Mouse (Mus musculus): ENCODE measurements at regions not wholly inside any gene's neighbourhood (a gene's known extent, or its start where the extent isn't known, plus 50 kb on each side); places are given as distances from the start of the nearest gene placed in this dataset.

GRCm38 (mm10) chr3:155994044-155994443 is 567.5 kb upstream of the Negr1 start:
- no peak for DNase-seq

GRCm38 (mm10) chr3:156017676-156018230 is 543.8 kb upstream of the Negr1 start:
- no peak for DNase-seq

- no peak for DNase-seq
Observed at GRCm38 (mm10) chr3:156028602-156029188, 532.9 kb upstream of the Negr1 start.

- no peak for DNase-seq
Observed at GRCm38 (mm10) chr3:156070257-156070656, 491.3 kb upstream of the Negr1 start.

GRCm38 (mm10) chr3:156082268-156082667 is 479.3 kb upstream of the Negr1 start:
- peak; percentile 6 to 22 for DNase-seq

- no peak for DNase-seq
Observed at GRCm38 (mm10) chr3:156093689-156094088, 467.9 kb upstream of the Negr1 start.

GRCm38 (mm10) chr3:156094990-156095389 is 466.6 kb upstream of the Negr1 start:
- no peak for DNase-seq

- no peak for DNase-seq
Observed at GRCm38 (mm10) chr3:156105788-156106187, 455.8 kb upstream of the Negr1 start.

- no peak for DNase-seq
Observed at GRCm38 (mm10) chr3:156120341-156120740, 441.3 kb upstream of the Negr1 start.

- no peak for DNase-seq
Observed at GRCm38 (mm10) chr3:156131598-156131997, 430.0 kb upstream of the Negr1 start.

GRCm38 (mm10) chr3:156141355-156141754 is 420.2 kb upstream of the Negr1 start:
- no peak for DNase-seq

GRCm38 (mm10) chr3:156149322-156149721 is 412.3 kb upstream of the Negr1 start:
- DNase-seq: no peak

GRCm38 (mm10) chr3:156170076-156170475 is 391.5 kb upstream of the Negr1 start:
- DNase-seq: no peak

- DNase-seq: no peak
Observed at GRCm38 (mm10) chr3:156198688-156199087, 362.9 kb upstream of the Negr1 start.

GRCm38 (mm10) chr3:156199749-156200467 is 361.7 kb upstream of the Negr1 start:
- no peak for DNase-seq

- DNase-seq: no peak
Observed at GRCm38 (mm10) chr3:156205246-156205645, 356.3 kb upstream of the Negr1 start.

- no peak for DNase-seq
Observed at GRCm38 (mm10) chr3:156208420-156208819, 353.2 kb upstream of the Negr1 start.

GRCm38 (mm10) chr3:156210827-156211226 is 350.8 kb upstream of the Negr1 start:
- no peak for DNase-seq

GRCm38 (mm10) chr3:156214823-156215222 is 346.8 kb upstream of the Negr1 start:
- no peak for DNase-seq

- DNase-seq: peak; percentile 12 to 15
Observed at GRCm38 (mm10) chr3:156232111-156232510, 329.5 kb upstream of the Negr1 start.

- no peak for DNase-seq
Observed at GRCm38 (mm10) chr3:156235955-156236354, 325.6 kb upstream of the Negr1 start.

GRCm38 (mm10) chr3:156252256-156252861 is 309.2 kb upstream of the Negr1 start:
- no peak for DNase-seq

GRCm38 (mm10) chr3:156253172-156253934 is 308.2 kb upstream of the Negr1 start:
- DNase-seq: no peak
